16 mouse cellular contexts compared by ENCODE assay signal in the genomic region with DNA sequence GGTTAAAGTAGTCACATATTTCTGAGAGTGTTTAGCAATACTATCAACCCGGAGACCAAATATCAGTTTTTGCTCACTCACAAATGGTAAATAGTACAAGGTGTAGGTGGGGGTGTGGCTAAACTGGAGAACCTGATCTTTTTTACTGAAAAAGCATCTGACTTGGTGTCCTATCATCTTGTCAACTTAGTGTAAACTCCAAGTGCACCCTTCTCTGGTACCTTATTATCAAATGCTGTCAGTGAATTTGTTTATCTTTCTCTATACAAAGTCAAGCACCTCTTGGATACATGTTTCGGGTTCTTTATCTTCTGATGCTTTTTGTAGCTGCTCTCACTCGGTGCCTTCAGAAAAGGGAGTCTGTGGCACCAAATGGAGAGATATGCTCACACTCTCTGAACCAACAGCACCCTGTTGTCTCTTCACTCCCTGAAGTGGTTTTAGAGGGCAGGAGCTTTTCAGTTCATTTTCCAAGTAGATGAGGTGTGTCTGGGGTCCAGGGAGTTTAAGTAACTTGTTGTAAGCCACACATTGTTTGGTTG.
"Had no signal": no experiment of that assay in that cellular context is flagged by ENCODE, and none has a peak within 500 bp of the region (broad histone marks: within the 10 kb centered on the region; RNA-seq: fewer than 3 reads in every experiment).

No protein-coding gene starts in this region.

- H3K36me3 ChIP-seq: intestine, embryonic 15.5 days; kidney, embryonic 15.5 days; limb, embryonic 13.5 days; midbrain, embryonic 10.5 days; midbrain, embryonic 15.5 days; neural tube, embryonic 12.5 days; stomach, embryonic 15.5 days had no signal

- H3K4me2 ChIP-seq: intestine, embryonic 15.5 days; kidney, embryonic 15.5 days; limb, embryonic 13.5 days; midbrain, embryonic 15.5 days; neural tube, embryonic 12.5 days; stomach, embryonic 15.5 days had no signal

- H3K9me3 ChIP-seq: intestine, embryonic 15.5 days; kidney, embryonic 15.5 days; limb, embryonic 13.5 days; midbrain, embryonic 10.5 days; midbrain, embryonic 15.5 days; neural tube, embryonic 12.5 days; stomach, embryonic 15.5 days had no signal

- H3K4me1 ChIP-seq: intestine, embryonic 15.5 days; midbrain, embryonic 15.5 days; neural tube, embryonic 12.5 days; stomach, embryonic 15.5 days had no signal

- H3K27ac ChIP-seq: intestine, embryonic 15.5 days; kidney, embryonic 15.5 days; limb, embryonic 13.5 days; midbrain, embryonic 10.5 days; midbrain, embryonic 15.5 days; neural tube, embryonic 12.5 days; stomach, embryonic 15.5 days had no signal

- H3K9ac ChIP-seq: intestine, embryonic 15.5 days; kidney, embryonic 15.5 days; limb, embryonic 13.5 days; midbrain, embryonic 15.5 days; neural tube, embryonic 12.5 days; stomach, embryonic 15.5 days had no signal

- ATAC-seq: intestine, embryonic 15.5 days; midbrain, embryonic 15.5 days had no signal

- DNase-seq: kidney, adult 18-20 months; kidney, postnatal 14 days; layer of hippocampus, adult 9-11 months; layer of hippocampus, postnatal 36 days; lung, adult 18-20 months; retina, postnatal 1 day; right cerebral cortex, postnatal 4 days; thymus, adult 2 months; thymus, postnatal 25 days had no signal

- H3K4me3 ChIP-seq: intestine, embryonic 15.5 days; kidney, embryonic 15.5 days; limb, embryonic 13.5 days; midbrain, embryonic 10.5 days; midbrain, embryonic 15.5 days; neural tube, embryonic 12.5 days; stomach, embryonic 15.5 days had no signal

- H3K27me3 ChIP-seq: stomach, embryonic 15.5 days had no signal
